Mouse (Mus musculus): Measurements from ENCODE around the gene Plppr3.

DNA sequence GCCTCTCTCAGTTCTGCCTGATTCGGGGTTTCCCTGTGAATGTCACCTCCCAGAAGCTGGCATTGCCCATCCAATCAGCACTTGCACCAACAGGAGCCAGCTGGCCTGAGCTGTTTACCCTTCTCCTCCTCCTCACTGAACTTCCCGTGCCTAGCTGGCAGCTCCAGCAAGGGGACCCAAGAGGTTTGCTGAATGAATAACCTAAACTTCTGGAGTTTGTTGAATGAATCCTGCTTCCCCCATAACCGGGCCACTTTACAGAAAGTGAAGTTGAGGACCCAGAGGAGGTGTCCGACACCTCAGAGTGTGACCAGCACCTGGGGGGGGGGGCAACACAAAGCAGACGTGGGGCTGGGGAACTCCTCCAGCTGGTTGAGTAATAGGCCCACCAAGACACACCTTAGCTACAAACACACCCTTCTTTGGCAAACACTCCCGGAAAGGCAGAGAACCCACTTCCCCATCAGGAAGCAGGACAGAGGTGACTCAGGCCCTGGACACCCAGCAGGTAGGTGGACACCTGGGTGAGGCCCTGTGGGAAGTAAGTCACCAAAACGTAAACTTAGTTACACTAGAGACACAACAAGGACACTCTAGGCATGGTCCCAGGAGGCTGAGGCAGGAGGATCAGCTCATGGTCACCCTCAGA is 40.6 kb upstream of the Plppr3 start:
- no peak for TF ChIP-seq POLR2A (IDR thresholded peaks at IDR 0.05; ENCODE audit: low read depth, low read length)
- TF ChIP-seq CTCF (IDR thresholded peaks at IDR 0.05; ENCODE audit: extremely low read depth, insufficient read depth, insufficient read length, insufficient replicate concordance), result no peak

Measured in spleen, adult 2 months (tissue).